Mouse (Mus musculus) embryonic facial prominence, embryonic 15.5 days (tissue): ENCODE data around the gene Ripply3. TPM values are rescaled to one million over a fixed set of nuclear protein-coding genes. Genes with fewer than 3 reads are reported as not detected.
A peak's percentile ranks its signal among the peaks of the same experiment; 100 is the strongest.
"Not testable (repeated sequence)": the region's sequence is repeated elsewhere in the genome, so short reads cannot be mapped to it uniquely, and the experiment has no call there.

ENCODE experiments used
- ATAC-seq: fragments of 200-750 bp; cut with Nextera tagmentation; 2 replicates; pipeline ENCODE4 v1.8.0; 2017; ENCODE audit warnings: low read depth, moderate TSS enrichment; ENCODE audit not compliant: insufficient number of reproducible peaks, low FRiP score, low TSS enrichment
- H3K27ac ChIP-seq: fragments of 300-500 bp; sonication (generic); replicated peaks from 2 replicates; pipeline ENCODE4 v1.5.1; 2015; ENCODE audit warnings: mild to moderate bottlenecking, inconsistent platforms
- H3K27me3 ChIP-seq: fragments of 300-500 bp; sonication (generic); 2 replicates; pipeline ENCODE4 v1.6.1; 2015; ENCODE audit warnings: inconsistent platforms
- H3K36me3 ChIP-seq: fragments of 300-500 bp; sonication (generic); 2 replicates; pipeline ENCODE4 v1.6.1; 2015; ENCODE audit warnings: mild to moderate bottlenecking, inconsistent platforms
- H3K4me1 ChIP-seq: fragments of 300-500 bp; sonication (generic); 2 replicates; pipeline ENCODE4 v1.6.1; 2015; ENCODE audit warnings: inconsistent platforms
- H3K4me2 ChIP-seq: fragments of 300-500 bp; sonication (generic); replicated peaks from 2 replicates; pipeline ENCODE4 v1.6.1; 2015; ENCODE audit warnings: mild to moderate bottlenecking, inconsistent platforms
- H3K4me3 ChIP-seq: fragments of 300-500 bp; sonication (generic); replicated peaks from 2 replicates; pipeline ENCODE4 v1.5.1; 2015; ENCODE audit warnings: mild to moderate bottlenecking, inconsistent platforms
- H3K9ac ChIP-seq: fragments of 300-500 bp; sonication (generic); 2 replicates; pipeline ENCODE4 v1.6.1; 2015; ENCODE audit warnings: inconsistent platforms
- H3K9me3 ChIP-seq: fragments of 300-500 bp; sonication (generic); replicated peaks from 2 replicates; pipeline ENCODE4 v1.6.1; 2016; ENCODE audit warnings: inconsistent platforms
- WGBS: fragments of 180-500 bp; shearing (Covaris S2); methylation state at CpG from one replicate; pipeline ENCODE4 v1.1.7; 2015; 5-methylcytosine and 5-hydroxymethylcytosine counted together
- polyA plus RNA-seq: library from polyadenylated mRNA; unstranded; fragments of >200 nt; fragmentation: Nextera tagmentation; extraction: Ambion mirVana; gene quantifications from 2 replicates; pipeline ENCODE4 v1.2.1, GENCODE M21; 2015

Ripply3 gene
- polyA plus RNA-seq, 1 experiment from 2014 or later = 4.6 TPM

GRCm38 (mm10) chr16:94317752-94318151 is 10.5 kb upstream of the Ripply3 start:
- Histone ChIP-seq H3K9ac (no peak overlapping the region), H3K4me1 (peaks cover 6% of the 10 kb centered on the region; the same call in 1 of the 2 replicates), H3K27me3 (no peaks in the 10 kb centered on the region), H3K36me3 (no peaks in the 10 kb centered on the region), H3K27ac (no peak overlapping the region), H3K4me3 (no peak overlapping the region), H3K9me3 (no peaks in the 10 kb centered on the region), H3K4me2 (no peak overlapping the region)
- 68% methylated on average over 5 of the region's 5 CpGs for WGBS
- no peak for ATAC-seq

DNA sequence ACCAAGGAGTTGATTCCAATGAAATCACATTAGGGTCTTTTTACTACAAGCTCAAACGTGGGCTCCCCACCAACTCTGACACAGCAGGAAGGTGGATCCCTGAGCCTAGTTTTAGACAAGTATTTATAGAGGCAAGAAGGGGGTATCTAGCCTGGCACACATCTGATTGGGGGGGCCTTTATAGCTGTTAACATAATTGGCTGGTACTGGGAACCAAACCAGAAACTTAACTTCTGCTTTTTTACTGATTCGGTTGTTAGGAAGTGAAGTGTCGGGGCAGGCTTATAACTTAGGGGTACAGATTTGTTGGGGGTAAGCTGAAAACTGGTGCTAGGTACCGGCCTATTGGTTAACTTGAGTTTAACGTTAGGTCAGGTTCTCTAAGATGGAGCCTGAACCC is 8.0 kb upstream of the Ripply3 start:
- Histone ChIP-seq H3K27ac (no peak overlapping the region), H3K4me2 (no peak overlapping the region), H3K27me3 (0 out of 2 replicates have a peak, but pooled peaks cover 3% of the 10 kb centered on the region), H3K9me3 (no peaks in the 10 kb centered on the region), H3K4me1 (no peaks in the 10 kb centered on the region), H3K36me3 (no peaks in the 10 kb centered on the region), H3K4me3 (no peak overlapping the region), H3K9ac (no peak overlapping the region)
- no peak for ATAC-seq
- 81% methylated on average over 5 of the region's 5 CpGs for WGBS

- Histone ChIP-seq H3K4me1 (peaks cover 9% of the 10 kb centered on the region; the same call in 1 of the 2 replicates), H3K9me3 (no peaks in the 10 kb centered on the region), H3K27me3 (peaks cover 14% of the 10 kb centered on the region), H3K4me3 (no peak overlapping the region), H3K27ac (no peak overlapping the region), H3K36me3 (no peaks in the 10 kb centered on the region), H3K9ac (no peak overlapping the region), H3K4me2 (no peak overlapping the region)
- WGBS = 49% methylated on average over 5 of the region's 5 CpGs
- ATAC-seq = no peak
Measured at GRCm38 (mm10) chr16:94323681-94324080, 4.5 kb upstream of the Ripply3 start.

DNA sequence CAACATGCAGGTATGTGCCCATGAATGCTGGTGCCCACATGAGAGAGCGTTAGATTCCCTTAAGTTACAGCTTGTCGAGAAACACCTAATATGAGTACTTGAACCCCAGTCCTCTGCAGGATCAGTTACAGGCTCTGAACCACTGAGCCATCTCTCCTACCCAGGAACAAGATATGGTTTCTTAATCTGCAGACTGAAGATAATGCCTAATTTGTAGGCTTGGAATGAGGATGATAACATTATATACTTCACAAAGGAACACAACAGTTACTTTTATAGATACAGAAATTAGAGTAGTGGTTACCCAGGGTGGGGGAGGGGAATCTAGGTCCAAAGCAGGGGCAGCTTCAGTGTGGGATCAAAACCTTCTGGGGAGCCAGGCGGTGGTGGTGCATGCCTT is 2.2 kb upstream of the Ripply3 start:
- Histone ChIP-seq H3K27me3 (peaks cover 20% of the 10 kb centered on the region), H3K36me3 (no peaks in the 10 kb centered on the region), H3K27ac (no peak overlapping the region), H3K4me1 (peaks cover 22% of the 10 kb centered on the region; the same call in 1 of the 2 replicates), H3K9me3 (no peaks in the 10 kb centered on the region), H3K4me2 (no peak overlapping the region), H3K9ac (no peak overlapping the region), H3K4me3 (no peak overlapping the region)
- ATAC-seq = no peak
- 81% methylated on average over 3 of the region's 3 CpGs for WGBS

DNA sequence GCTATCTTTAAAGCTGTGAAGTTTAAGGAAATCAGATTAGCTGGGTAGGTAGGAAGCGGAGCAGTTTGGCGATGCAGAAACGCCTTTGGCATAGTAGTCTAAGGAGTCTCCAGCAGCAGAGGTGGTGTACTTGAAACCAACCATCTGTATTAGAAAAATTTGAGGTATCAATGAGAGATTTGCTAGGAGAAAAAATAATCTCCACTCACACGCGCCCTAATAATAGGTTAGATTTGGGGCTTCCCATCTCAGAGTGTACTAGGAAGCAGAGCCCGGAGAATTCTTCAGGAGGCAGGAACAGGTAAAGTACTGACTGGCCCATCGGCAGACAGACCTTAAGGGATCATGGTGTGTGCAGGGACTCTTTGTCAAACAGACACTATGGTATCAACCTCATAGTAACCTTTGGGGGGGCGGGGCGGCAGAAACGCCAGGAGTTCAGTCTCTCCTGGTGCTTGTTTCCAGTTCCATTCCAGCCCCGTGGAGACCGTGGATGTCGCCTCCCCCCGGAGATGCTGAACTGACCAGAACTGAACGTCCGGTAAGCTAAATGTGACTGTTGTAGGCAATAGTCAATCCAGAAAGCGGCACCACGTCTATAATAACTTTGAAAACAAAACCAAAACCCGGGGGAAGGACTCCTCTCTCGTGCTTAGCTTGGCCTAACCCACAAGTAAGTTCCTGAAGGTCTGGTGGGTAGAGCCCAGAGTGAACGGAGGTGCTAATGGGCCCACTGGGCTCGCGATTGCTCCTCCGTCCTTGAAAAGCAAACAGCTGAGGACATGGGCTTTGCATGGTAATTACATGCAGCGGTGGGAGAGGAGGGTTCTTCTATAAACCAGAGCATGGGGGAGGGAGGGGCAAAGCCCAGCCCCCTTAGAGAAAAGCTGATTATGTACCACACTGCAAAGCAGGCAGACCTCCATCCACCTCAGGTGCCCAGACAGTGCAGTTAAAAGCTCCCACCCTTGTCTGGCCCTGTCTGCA is 954 bp downstream of the Ripply3 start:
- peak overlapping the region; percentile 48 for H3K4me3 ChIP-seq
- no peak overlapping the region for H3K27ac ChIP-seq
- H3K27me3 ChIP-seq = peaks cover 20% of the 10 kb centered on the region
- no peak overlapping the region for H3K9ac ChIP-seq
- no peak for ATAC-seq
- H3K4me1 ChIP-seq = peaks cover 22% of the 10 kb centered on the region; the same call in 1 of the 2 replicates
- H3K9me3 ChIP-seq = no peaks in the 10 kb centered on the region
- no peaks in the 10 kb centered on the region for H3K36me3 ChIP-seq
- WGBS = 9% methylated on average over 25 of the region's 25 CpGs
- peak overlapping the region; percentile 84 for H3K4me2 ChIP-seq

DNA sequence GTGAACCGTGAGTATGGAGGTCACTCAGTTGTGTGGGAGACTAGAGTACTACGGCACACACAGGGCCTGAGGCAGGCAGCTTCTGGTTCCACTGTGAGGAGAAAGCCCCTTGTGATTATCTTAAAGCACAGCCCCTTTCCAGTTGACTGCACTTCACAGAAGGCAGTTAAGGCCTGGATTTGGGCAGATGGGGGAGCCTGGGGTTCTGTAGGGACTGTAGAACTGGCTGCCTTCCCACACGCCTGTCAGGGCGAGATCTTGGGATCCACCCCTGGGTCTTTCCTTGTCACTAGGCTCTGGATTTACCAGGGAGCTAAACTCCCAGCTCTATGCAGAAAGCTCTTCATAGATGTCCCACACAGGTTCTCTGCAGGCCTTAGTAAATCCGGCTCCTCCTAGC is 2.2 kb downstream of the Ripply3 start:
- 55% methylated on average over 5 of the region's 5 CpGs for WGBS
- peaks cover 16% of the 10 kb centered on the region for H3K27me3 ChIP-seq

GRCm38 (mm10) chr16:94331233-94331885 is 3.1 kb downstream of the Ripply3 start:
- Histone ChIP-seq H3K27me3 (peaks cover 16% of the 10 kb centered on the region), H3K4me2 (no peak overlapping the region), H3K9ac (no peak overlapping the region), H3K9me3 (no peaks in the 10 kb centered on the region), H3K27ac (no peak overlapping the region), H3K4me1 (peaks cover 22% of the 10 kb centered on the region; the same call in 1 of the 2 replicates), H3K4me3 (no peak overlapping the region), H3K36me3 (no peaks in the 10 kb centered on the region)
- 79% methylated on average over 9 of the region's 9 CpGs for WGBS
- no peak for ATAC-seq

More for the DNA sequence above, 2.2 kb downstream of the Ripply3 start:
- Histone ChIP-seq H3K4me2 (no peak overlapping the region), H3K4me3 (no peak overlapping the region), H3K9ac (no peak overlapping the region), H3K36me3 (no peaks in the 10 kb centered on the region), H3K9me3 (no peaks in the 10 kb centered on the region), H3K4me1 (peaks cover 22% of the 10 kb centered on the region; the same call in 1 of the 2 replicates), H3K27ac (no peak overlapping the region)
- no peak for ATAC-seq

DNA sequence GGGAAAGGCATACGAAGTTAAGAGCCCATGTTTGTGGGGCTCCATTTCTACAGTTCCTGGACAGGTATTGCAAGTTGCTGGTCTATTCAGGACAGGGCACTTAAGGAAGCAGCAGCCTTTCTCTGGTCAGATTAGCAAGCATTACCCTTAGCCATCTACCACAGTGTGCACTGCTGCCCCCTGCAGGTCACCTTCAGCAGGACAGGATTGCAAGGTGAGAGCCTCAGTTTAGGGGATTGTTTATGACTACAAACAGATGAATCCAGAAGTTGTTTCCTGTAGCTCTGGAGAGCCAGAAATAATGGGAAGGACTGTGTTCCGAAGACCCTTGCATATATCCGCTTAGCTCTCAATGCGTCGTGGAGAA is 3.6 kb downstream of the Ripply3 start:
- no peaks in the 10 kb centered on the region for H3K36me3 ChIP-seq
- no peak for ATAC-seq
- H3K4me3 ChIP-seq = no peak overlapping the region
- H3K27ac ChIP-seq = no peak overlapping the region
- no peaks in the 10 kb centered on the region for H3K9me3 ChIP-seq
- peaks cover 13% of the 10 kb centered on the region for H3K27me3 ChIP-seq
- 55% methylated on average over 5 of the region's 5 CpGs for WGBS
- H3K9ac ChIP-seq = no peak overlapping the region
- H3K4me2 ChIP-seq = no peak overlapping the region
- H3K4me1 ChIP-seq = peaks cover 22% of the 10 kb centered on the region; the same call in 1 of the 2 replicates

DNA sequence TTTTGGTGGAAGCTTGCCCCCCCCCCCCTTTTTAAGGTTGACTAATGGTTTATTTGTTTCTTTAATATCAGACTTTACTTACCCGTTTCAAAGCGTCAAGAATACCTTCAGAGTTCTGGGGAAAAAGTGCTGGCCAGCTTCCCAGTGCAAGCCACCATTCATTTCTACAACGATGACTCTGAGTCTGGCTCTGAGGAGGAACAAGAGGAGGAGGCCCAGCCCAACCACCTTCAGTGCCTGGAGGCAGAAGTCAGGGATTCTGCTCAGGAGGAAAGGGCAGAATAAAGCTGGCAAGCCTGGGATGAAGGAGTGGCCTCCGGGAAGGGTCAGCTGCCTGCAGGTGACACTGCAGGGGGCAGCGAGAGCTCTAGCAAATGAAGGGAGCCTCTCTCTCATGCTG is 7.4 kb downstream of the Ripply3 start:
- H3K9ac ChIP-seq = no peak overlapping the region
- no peak overlapping the region for H3K4me2 ChIP-seq
- no peak for ATAC-seq
- H3K9me3 ChIP-seq = no peaks in the 10 kb centered on the region
- H3K4me3 ChIP-seq = no peak overlapping the region
- H3K36me3 ChIP-seq = no peaks in the 10 kb centered on the region
- 34% methylated on average over 5 of the region's 5 CpGs for WGBS
- no peaks in the 10 kb centered on the region for H3K4me1 ChIP-seq
- H3K27ac ChIP-seq = no peak overlapping the region
- H3K27me3 ChIP-seq = no peaks in the 10 kb centered on the region

GRCm38 (mm10) chr16:94339164-94340160 is 11.2 kb downstream of the Ripply3 start:
- H3K27me3 ChIP-seq, H3K9me3 ChIP-seq, H3K4me3 ChIP-seq, ATAC-seq, H3K9ac ChIP-seq, H3K4me2 ChIP-seq, H3K36me3 ChIP-seq, H3K4me1 ChIP-seq, H3K27ac ChIP-seq: not testable (repeated sequence)
- 91% methylated on average over 22 of the region's 22 CpGs for WGBS
